Mouse (Mus musculus) gastrocnemius, adult 2 months (tissue): ENCODE measurements around the gene Mfsd11. TPM values are rescaled to one million over a fixed set of nuclear protein-coding genes. Genes with fewer than 3 reads are reported as not detected.
"Not testable (repeated sequence)": the region's sequence is repeated elsewhere in the genome, so short reads cannot be mapped to it uniquely, and the experiment has no call there.

Experiments
- DNase-seq: peaks from one replicate; pipeline ENCODE4 v3.0.0; 2022
- H3K27ac ChIP-seq: fragments of 200-600 bp; 2 replicates; pipeline ENCODE4 v1.8.1; 2022; ENCODE audit warnings: mild to moderate bottlenecking
- H3K4me3 ChIP-seq: fragments of 200-600 bp; 2 replicates; pipeline ENCODE4 v1.8.1; 2022; ENCODE audit warnings: mild to moderate bottlenecking, moderate library complexity
- CTCF ChIP-seq: fragments of 200-600 bp; IDR thresholded peaks from 2 replicates; pipeline ENCODE4 v1.8.1; 2022; ENCODE audit warnings: antibody characterized with exemption, mild to moderate bottlenecking, moderate library complexity
- intact Hi-C: fragments of 180-260 bp; cut with DNase I; formaldehyde crosslinking; loops from one replicate; pipeline ENCODE4 v1.15.1; 2025
- total RNA-seq, 2 experiments: library from RNA; stranded (reverse); gene quantifications; 2 replicates each; pipeline ENCODE4 v1.2.3; 2021

Gene Mfsd11
- total RNA-seq, 2 experiments from 2014 or later: 21.5 to 23.9 TPM

DNA sequence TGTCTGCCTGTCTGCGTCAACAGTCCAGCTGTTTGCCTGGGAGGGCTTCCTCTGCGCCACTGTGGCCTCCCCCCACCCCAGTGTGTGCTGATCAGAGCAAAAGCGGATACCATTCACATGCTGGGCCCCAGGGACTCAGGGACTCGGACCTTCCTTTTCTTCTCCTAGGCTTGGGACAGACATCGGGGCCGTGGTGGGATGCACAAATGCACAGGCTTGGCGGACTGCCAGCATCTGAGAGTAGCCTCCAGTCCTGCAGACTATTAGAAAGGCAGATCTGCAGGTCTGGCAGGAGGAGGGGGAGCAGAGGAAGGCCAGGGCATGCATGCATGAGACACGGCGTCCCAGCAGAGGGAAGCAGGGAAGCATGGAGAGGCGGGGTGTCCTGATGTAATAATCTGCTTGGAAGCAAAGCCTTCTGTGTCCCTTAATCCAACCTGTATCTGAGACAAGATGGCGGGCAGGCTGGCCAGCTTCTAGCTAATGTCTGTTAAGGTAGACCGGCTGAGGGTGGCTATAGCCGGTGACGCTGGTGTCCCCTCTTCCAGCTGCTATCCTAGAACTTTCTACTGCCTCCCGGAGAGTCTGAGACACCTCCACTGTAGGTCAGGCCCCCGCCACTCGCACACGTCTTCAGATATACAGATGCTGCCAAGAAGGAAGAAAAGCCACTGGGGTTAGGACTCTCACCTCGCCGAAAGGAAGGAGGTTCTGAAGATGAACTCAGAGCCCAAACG lies 39.3 kb upstream of the Mfsd11 start:
- Histone ChIP-seq H3K4me3 (peak overlapping the region; percentile 17), H3K27ac (peak overlapping the region; percentile 87)
- no peak for DNase-seq
- no peak for TF ChIP-seq CTCF
- intact Hi-C loops: no loop called here

DNA sequence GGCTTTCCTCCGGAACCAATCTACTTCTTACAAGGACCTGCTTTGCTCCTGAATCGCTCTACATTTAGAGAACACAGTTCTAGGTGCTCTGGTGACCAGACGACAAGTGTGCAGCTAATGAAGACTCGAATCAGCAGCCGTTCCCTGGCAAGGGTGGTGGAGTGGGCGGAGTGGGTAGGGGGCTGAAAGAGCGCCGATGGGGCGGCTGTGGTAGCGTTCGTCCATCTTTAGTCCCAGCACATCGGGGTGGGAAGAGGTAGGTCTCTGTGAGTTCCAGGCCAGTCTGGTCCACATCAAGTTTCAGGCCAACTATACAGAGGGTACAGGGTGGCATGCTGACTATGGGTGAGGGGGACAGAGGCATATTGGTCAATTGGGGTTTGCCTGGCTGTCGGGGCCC lies 38.6 kb upstream of the Mfsd11 start:
- TF ChIP-seq CTCF: no peak
- no peak for DNase-seq
- peak overlapping the region; percentile 87 for H3K27ac ChIP-seq
- intact Hi-C loops: no loop called here
- peak overlapping the region; percentile 45; the same call in 1 of the 2 replicates for H3K4me3 ChIP-seq

DNA sequence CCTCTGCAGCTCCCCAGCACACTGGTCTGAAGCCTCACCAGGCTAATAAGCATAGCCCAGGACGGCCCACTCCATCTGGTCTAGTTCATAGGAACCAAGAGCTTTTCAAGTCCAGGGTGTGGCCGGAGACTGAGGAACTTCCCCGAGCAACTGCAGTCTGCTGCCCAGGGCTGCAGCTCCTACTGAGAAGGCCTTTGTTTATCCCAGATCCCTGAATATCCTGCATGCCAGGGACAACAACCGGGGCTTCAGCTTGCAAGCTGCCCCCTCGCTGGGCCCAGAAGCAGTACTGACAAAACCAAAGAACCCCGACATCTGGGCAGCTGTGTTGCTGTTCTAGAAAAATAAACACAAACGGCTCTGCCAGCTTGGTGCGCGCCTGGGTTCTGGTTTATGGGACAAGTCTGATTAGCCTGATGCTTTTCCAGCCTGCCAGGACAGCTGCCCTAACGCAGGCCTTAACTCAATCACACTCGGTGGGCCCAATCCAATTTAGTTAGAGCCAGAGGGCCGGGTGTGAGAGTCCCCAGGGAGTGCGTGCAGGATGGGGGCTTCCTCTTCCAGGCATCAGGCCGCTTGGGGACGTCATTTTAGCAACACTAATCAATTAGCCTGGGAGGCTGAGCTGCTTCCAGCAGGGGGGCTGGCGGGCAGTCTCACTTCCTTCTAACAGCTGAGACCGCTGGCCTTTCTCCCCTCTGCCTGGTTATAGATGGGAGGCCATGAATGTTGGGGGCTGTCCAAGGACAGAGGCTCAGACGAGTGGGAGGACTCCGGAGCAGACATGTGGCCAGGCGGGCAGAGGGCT lies 38.0 kb upstream of the Mfsd11 start:
- Histone ChIP-seq H3K27ac (peak overlapping the region; percentile 87), H3K4me3 (peak overlapping the region; percentile 45)
- 0 out of 2 replicates have a peak, but pooled peaks have one; percentile 0 for TF ChIP-seq CTCF
- intact Hi-C loops: no loop called here
- peak; percentile 83 for DNase-seq

DNA sequence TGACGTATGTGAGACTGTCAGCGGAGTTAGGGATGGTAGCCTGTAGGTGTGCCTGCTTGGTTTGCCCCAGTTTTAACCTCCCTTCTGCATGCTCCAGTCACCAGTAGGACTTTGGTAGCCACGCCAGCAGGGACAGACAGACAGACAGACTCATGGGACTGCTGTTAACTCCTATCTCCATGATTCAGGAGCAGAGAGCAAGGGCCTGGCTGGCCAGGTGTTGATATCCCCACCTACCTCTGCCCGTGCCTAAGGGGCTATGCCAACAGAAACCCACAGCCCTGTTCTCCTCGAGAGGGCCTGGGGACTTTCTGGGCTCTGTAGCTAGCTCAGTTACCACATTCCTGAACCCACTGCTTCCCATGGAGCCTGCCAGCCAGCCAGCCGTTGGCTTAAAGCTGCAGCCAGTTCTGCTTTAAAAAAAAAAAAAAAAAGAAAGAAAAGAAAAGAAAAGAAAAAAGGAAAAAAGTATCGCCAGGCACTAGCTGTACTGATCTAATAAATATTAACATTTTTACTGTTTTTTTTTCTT lies 37.3 kb upstream of the Mfsd11 start:
- no peak for TF ChIP-seq CTCF
- DNase-seq: no peak
- Histone ChIP-seq H3K4me3 (peak overlapping the region; percentile 45), H3K27ac (peak overlapping the region; percentile 87)
- intact Hi-C loops: no loop called here

DNA sequence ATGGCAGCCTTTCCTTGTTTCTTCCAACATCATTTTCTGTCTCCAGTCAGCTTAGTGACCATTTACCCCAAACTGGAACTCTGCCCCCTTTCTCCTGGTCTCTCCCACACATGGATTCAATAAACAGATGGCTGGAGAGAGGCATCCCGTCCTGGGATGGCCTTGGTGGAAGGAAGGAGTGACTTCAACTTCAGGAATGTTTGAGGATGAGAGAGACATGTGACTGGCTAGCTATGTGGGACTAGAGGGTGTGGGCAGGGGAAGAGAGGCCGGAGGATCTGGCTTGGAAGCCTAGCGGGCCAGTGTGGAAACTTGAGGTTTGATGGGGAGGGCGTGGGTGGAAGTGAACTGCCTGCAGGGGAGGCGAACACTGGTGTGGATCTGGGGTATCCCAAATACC lies 35.5 kb upstream of the Mfsd11 start:
- H3K4me3 ChIP-seq: 0 out of 2 replicates have a peak overlapping the region, but pooled peaks have one; percentile 19
- peak overlapping the region; percentile 87 for H3K27ac ChIP-seq
- DNase-seq: peak; percentile 77
- intact Hi-C loops: no loop called here
- TF ChIP-seq CTCF: no peak

DNA sequence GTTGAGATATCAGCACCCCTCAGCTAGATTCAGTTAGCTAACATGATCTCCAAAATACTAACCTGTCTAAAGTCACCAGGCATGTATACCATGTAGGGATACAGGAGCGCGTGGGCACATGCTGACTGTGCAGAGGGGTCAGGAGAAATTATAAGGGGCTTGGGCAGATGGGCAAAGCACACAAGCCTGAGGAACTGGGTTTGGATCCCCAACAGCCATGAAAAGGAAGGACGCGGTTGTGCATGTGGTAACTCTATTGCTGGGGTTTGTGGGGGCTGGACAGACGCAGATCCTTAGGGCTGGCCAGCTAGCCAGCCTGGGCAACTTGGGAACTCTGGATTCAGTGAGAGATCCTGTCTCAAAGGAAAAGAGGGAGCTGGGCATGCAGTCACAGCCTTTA lies 34.7 kb upstream of the Mfsd11 start:
- Histone ChIP-seq H3K27ac (peak overlapping the region; percentile 87), H3K4me3 (no peak overlapping the region)
- no peak for TF ChIP-seq CTCF
- intact Hi-C loops: no loop called here
- DNase-seq: no peak

DNA sequence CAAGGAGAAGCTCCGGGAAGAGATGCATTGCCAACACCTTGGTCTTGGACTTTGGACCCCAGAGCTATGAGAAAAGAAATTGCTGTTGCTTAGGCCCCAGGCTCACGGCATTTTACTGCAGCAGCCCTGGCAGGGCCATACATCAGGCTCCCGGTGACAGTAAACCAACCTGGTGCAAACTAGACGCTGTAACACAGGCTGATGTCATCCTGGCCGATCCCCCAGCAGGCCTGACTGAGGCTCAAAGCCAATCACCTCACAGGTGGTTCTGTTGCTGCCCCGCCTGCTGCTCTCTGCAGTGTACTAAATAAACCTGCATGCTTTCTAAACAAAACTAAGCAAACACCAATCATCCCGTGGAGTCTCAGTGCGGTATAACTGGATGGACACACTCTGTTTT lies 33.5 kb upstream of the Mfsd11 start:
- intact Hi-C loops: no loop called here
- no peak for TF ChIP-seq CTCF
- H3K4me3 ChIP-seq: no peak overlapping the region
- DNase-seq: no peak
- peak overlapping the region; percentile 87 for H3K27ac ChIP-seq

DNA sequence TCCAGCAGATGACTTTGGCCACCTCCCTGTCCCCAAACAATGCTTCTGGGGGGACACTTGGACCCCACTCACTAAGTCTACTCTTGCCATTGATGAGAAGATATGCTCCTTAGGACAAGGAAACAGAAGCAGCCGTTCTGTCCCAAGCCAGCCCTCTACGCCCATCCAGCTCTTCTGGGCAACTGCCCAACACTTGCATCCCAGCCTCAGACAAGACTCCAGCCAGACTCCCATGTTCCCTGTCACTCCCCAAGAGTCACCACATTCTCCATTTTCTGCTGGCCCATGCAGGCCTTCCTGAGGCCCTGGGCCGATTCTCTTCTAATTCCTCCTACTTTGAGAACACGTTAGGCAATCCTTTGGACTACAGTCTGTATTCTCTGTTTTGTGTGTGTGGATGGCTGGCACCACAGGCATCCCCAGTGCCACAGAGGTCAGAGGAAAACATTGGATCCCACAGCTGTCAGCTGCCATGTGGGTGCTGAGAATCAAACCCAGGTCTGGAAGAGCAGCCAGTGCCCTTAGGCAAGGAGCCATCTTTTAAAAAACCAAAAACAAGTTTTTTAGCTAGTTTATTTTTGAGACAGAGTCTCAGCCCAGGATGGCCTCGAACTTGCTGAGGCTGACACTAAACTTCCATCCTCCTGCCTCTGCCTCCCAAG lies 32.2 kb upstream of the Mfsd11 start:
- H3K27ac ChIP-seq: peak overlapping the region; percentile 83
- no peak overlapping the region for H3K4me3 ChIP-seq
- intact Hi-C loops: no loop called here
- no peak for TF ChIP-seq CTCF
- DNase-seq: peak; percentile 64

DNA sequence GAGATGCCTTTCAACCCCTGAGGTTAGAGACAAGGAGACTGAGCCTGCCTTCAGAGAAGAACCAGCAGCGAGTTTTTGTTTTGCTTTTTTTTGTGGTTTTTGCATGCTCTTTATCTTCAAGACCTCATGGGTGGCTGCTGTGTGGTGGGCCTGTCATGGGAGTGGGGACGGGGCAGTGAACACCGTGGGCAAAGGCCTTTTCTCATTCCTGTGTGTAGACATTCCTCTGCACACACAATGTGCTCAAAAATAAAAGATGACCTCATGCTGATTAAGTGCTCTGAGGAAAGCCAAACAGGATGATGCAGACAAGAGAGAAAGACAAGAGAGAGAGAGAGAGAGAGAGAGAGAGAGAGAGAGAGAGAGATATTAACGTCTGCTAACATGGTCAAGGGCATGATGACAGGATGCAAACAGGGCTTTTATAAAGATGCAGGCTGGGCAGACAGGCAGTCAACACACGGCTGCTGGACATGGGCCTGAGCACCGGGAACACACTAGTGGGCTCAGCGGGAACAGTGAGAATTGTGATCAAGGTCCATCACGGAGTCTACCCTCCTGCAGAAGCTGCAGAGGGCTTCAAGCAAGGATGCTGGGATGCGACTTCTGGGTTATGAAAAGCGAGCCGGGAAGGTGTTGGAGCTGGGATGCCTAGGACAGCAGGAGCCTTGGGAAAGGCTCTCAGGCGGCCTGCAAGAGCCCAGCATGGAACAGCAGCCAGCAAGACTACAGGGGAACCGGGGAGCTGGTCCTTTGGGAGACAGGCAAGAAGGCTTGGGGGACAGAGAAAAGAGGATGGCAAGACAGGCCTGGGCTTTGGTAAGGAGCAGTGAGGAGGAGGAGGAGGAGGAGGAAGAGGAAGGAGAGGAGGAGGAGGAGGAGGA lies 30.9 kb upstream of the Mfsd11 start:
- peak overlapping the region; percentile 38 for H3K4me3 ChIP-seq

DNA sequence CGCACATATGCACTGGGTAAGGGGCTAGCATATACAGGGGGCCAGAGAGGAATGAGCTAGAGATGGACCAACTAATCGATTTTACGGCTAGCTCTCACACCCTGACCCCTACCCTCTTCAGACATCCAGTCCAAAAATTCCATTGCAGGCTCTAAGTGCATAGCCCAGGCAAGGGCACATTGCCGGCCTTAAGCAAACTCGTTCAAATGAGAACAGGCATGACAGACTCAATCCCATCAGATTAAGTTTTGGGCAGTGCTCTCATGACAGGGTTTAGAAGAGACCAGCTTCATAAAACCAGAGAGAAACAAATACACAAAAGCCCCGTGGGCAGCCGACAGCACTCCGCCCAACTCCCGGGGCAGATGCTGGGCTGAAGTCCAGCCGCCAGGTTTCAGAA lies 30.0 kb upstream of the Mfsd11 start:
- peak overlapping the region; percentile 83 for H3K27ac ChIP-seq
- no peak for DNase-seq
- intact Hi-C loops: no loop called here
- TF ChIP-seq CTCF: no peak
- H3K4me3 ChIP-seq: peak overlapping the region; percentile 38

More for the DNA sequence above, 30.9 kb upstream of the Mfsd11 start:
- peak overlapping the region; percentile 83 for H3K27ac ChIP-seq
- intact Hi-C loops: no loop called here
- no peak for DNase-seq
- TF ChIP-seq CTCF: no peak

DNA sequence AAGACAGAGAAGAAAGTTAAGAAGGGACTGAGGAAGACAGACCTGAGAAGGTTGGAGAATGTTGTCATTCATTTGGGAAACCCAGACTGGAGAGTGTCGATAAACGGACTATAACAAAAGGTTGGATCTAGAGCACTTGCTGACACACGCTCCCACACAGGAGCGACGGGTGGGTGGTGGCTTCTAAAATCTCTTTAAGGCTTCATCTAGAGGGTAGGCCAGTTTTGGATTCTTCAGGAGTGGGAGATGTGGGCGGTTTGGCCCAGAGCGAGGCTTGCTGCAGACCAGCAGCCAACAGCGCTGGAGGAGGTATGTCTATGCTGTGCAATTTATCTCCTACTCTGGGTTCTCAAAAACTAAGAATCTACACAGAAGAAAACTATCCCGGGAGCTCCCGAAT lies 29.6 kb upstream of the Mfsd11 start:
- no peak for TF ChIP-seq CTCF
- intact Hi-C loops: no loop called here
- DNase-seq: no peak
- H3K4me3 ChIP-seq: peak overlapping the region; percentile 38
- H3K27ac ChIP-seq: peak overlapping the region; percentile 83

DNA sequence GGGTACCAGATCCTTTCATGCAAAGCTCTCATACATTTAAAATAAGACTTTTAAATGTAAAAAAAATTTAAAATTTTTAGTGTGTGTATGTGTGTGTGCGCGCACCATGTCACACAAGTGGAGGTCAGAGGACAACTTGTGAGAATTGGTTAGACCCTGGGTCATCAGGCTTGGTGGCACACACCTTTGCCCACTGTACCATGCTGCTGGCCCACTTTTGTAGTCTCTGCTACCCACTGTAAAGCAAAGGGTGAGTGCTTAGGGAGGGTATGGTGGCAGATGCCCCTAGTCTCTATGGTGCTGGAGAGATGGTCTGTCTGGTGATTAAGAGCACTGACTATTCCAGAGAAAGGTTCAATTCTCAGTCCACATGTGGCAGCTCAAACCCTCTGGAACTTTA lies 29.0 kb upstream of the Mfsd11 start:
- DNase-seq: no peak
- H3K27ac ChIP-seq: peak overlapping the region; percentile 83
- H3K4me3 ChIP-seq: no peak overlapping the region
- intact Hi-C loops: no loop called here
- no peak for TF ChIP-seq CTCF

DNA sequence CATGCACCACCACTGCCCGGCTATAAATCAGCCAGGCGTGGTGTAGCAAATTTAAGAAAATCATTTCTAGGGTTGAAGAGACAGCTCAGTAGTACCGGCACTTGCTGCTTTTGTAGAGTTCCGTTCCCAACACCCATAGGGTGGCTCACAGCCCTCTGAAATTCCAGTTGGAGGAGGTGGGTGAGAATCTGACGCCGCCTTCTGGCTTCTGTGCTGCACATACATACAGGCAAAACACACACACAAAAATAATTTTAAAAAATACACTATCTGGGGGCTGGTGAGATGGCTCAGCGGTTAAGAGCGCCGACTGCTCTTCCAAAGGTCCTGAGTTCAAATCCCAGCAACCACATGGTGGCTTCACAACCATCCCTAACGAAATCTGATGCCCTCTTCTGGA lies 28.4 kb upstream of the Mfsd11 start:
- H3K4me3 ChIP-seq, intact Hi-C loops, H3K27ac ChIP-seq, DNase-seq: not testable (repeated sequence)
